In genomic region chr12:95457480-95457879, GRCm38 (mm10) we compare ENCODE assay signal across 28 mouse cellular contexts.
"Had no signal": no experiment of that assay in that cellular context is flagged by ENCODE, and none has a peak within 500 bp of the region (broad histone marks: within the 10 kb centered on the region; RNA-seq: fewer than 3 reads in every experiment).

No protein-coding gene starts in this region.

- H3K27me3 ChIP-seq: heart, embryonic 13.5 days; heart, embryonic 15.5 days; hindbrain, embryonic 12.5 days; intestine, embryonic 15.5 days; kidney, embryonic 15.5 days; limb, embryonic 13.5 days; limb, embryonic 15.5 days had no signal

- H3K27ac ChIP-seq: gastrocnemius, adult 2 months; heart, embryonic 10.5 days; heart, embryonic 13.5 days; heart, embryonic 15.5 days; hindbrain, embryonic 12.5 days; hindbrain, embryonic 14.5 days; intestine, embryonic 15.5 days; kidney, embryonic 15.5 days; kidney, postnatal 0 days; limb, embryonic 13.5 days; limb, embryonic 15.5 days; liver, embryonic 14.5 days had no signal

- H3K36me3 ChIP-seq: heart, embryonic 10.5 days; heart, embryonic 13.5 days; heart, embryonic 15.5 days; hindbrain, embryonic 12.5 days; intestine, embryonic 15.5 days; kidney, embryonic 15.5 days; limb, embryonic 13.5 days; limb, embryonic 15.5 days had no signal

- H3K4me2 ChIP-seq: heart, embryonic 13.5 days; heart, embryonic 15.5 days; hindbrain, embryonic 12.5 days; hindbrain, embryonic 14.5 days; intestine, embryonic 15.5 days; kidney, embryonic 15.5 days; limb, embryonic 13.5 days; limb, embryonic 15.5 days; liver, embryonic 11.5 days had no signal

- DNase-seq: gastrocnemius, adult 2 months; gastrocnemius, postnatal 10 days; gastrocnemius, postnatal 25 days; heart, adult 11 months; heart, postnatal 14 days; heart, postnatal 36 days; kidney, adult 2 months; kidney, adult 9 months; kidney, postnatal 14 days; kidney, postnatal 36 days; layer of hippocampus, adult 9-11 months; layer of hippocampus, postnatal 36 days; left cerebral cortex, postnatal 4 days had no signal

- H3K4me1 ChIP-seq: heart, embryonic 10.5 days; heart, embryonic 13.5 days; heart, embryonic 15.5 days; hindbrain, embryonic 12.5 days; intestine, embryonic 15.5 days; kidney, embryonic 15.5 days; limb, embryonic 13.5 days; limb, embryonic 15.5 days had no signal

- H3K9ac ChIP-seq: heart, embryonic 13.5 days; heart, embryonic 15.5 days; hindbrain, embryonic 12.5 days; hindbrain, embryonic 14.5 days; intestine, embryonic 15.5 days; kidney, embryonic 15.5 days; limb, embryonic 13.5 days; limb, embryonic 15.5 days; liver, embryonic 14.5 days had no signal

- H3K9me3 ChIP-seq: heart, embryonic 10.5 days; heart, embryonic 13.5 days; heart, embryonic 15.5 days; hindbrain, embryonic 12.5 days; intestine, embryonic 15.5 days; kidney, embryonic 15.5 days; limb, embryonic 13.5 days; limb, embryonic 15.5 days had no signal

- H3K4me3 ChIP-seq: gastrocnemius, adult 2 months; heart, embryonic 10.5 days; heart, embryonic 13.5 days; heart, embryonic 15.5 days; hindbrain, embryonic 12.5 days; intestine, embryonic 15.5 days; kidney, embryonic 15.5 days; limb, embryonic 13.5 days; limb, embryonic 15.5 days had no signal

- ATAC-seq: hindbrain, embryonic 16.5 days; inflammation-experienced regulatory T-cells, adult 6 months; intestine, embryonic 15.5 days; intestine, postnatal 0 days had no signal
